Mouse (Mus musculus) small intestine, adult 2 months (tissue): ENCODE measurements around the gene Lemd1.

Experiments
- CTCF ChIP-seq: fragments of 200-500 bp; IDR thresholded peaks from 2 replicates; pipeline ENCODE4 v1.5.1; 2012; ENCODE audit warnings: low read depth, mild to moderate bottlenecking, control low read depth, inconsistent platforms, low read length, moderate library complexity, mixed read lengths; ENCODE audit not compliant: insufficient replicate concordance, insufficient read length; ENCODE audit errors: extremely low read depth
- POLR2A ChIP-seq: fragments of 200-500 bp; IDR thresholded peaks from 2 replicates; pipeline ENCODE4 v1.6.1; 2012; ENCODE audit warnings: low read depth, mild to moderate bottlenecking, control low read depth, inconsistent platforms, low read length, moderate library complexity

DNA sequence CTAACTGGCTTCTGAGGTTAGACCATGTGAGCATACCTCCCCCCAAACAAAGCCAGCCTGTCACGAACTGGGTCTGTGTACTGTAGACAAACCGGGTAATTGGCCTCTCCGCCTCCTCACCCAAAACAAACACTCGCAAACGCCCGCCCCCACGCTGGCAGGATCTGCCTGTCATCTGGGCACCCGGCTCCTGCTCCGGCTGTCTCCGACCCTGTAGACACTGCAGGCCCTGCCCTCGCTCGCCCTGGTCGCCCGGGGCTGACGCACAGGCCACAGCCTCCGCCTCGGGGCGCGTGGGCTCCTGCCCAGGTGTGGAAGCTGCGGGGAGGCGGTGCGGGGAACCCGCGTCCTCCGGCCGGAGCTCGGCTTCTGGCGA lies 107.2 kb downstream of the Lemd1 start, which contains the start of gene Klhdc8a:
- TF ChIP-seq POLR2A (no peak), CTCF (no peak)
